Mouse (Mus musculus): ENCODE measurements around the gene Plb1. TPM values are rescaled to one million over a fixed set of nuclear protein-coding genes. Genes with fewer than 3 reads are reported as not detected.

The Plb1 gene
- polyA plus RNA-seq (2012; rRNA removed), result 0.10 and 0.20 TPM in 2 replicates

DNA sequence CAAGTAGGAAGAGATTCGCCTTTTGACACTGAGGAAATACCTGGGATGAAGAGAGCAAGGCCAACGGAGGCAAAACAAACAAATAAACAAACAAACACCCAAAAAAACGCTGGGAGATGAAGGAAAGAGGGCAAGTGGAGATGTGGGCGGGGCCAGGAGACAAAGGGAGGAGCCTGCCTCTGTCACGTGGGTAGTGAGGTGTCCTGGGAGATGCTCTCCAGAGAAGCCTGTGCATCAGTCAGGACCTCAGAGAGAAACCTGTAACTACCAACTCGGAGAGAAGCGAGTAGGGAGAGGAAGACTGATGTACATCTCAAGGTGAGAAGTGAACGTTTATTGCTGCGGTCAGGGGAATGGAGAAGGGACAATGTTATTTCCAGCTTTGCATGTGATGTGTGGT is at the start of gene Plb1:
Gene Plb1 (plus strand): TSS at position 235 of the 400 bp plus-strand sequence.

Other genes starting within 250 kb of the Plb1 start
- gene Fosl2, start 96.9 kb upstream of the Plb1 start, polyA plus RNA-seq (2012; rRNA removed), result 2.1 TPM in 2 replicates
- gene Ppp1cb, start 226.1 kb downstream of the Plb1 start, polyA plus RNA-seq (2012; rRNA removed), result 83.8 and 84.8 TPM in 2 replicates

Data from liver, embryonic 18 days (tissue).